14 mouse cellular contexts compared by ENCODE assay signal in the genomic region with DNA sequence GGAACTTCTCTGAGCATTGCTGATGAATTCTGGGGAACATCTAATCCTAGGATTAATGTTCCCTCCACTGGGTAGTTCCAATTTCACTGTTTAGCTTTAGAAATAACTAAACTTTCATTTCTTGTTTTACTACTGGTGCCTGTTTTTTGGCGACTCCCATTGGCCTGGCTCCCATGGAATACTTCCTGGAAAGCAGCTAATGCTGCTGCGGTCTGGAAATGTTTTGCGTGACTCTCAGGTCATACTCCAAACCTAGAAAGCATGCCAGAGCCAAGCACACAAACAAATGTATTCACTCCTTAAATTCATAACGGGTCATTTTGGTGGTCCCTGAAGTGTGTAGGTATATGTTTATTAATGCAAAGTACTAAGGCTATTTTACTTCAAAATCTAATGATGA.
DNase-seq lines count a peak whose midpoint lies in the region; ATAC-seq lines count a peak whose summit lies in the region.
"Had no signal": no experiment of that assay in that cellular context is flagged by ENCODE, and none has a peak within 500 bp of the region (broad histone marks: within the 10 kb centered on the region; RNA-seq: fewer than 3 reads in every experiment).

No protein-coding gene starts in this region.

- no peaks in the 10 kb centered on the region for H3K36me3 ChIP-seq in heart, embryonic 10.5 days
- no peaks in the 10 kb centered on the region for H3K36me3 ChIP-seq in midbrain, embryonic 14.5 days (ENCODE audit: control insufficient read depth, insufficient read depth, low read length)
- H3K36me3 ChIP-seq: liver, embryonic 13.5 days had no signal

- H3K9me3 ChIP-seq in heart, embryonic 10.5 days = no peaks in the 10 kb centered on the region
- no peaks in the 10 kb centered on the region for H3K9me3 ChIP-seq in midbrain, embryonic 14.5 days (ENCODE audit: control insufficient read depth, low read length)
- H3K9me3 ChIP-seq: liver, embryonic 13.5 days had no signal

- whole genome bisulfite sequencing in heart, embryonic 10.5 days = 77% methylated on average over 4 of the region's 4 CpGs
- WGBS in midbrain, embryonic 14.5 days = 93% methylated on average over 4 of the region's 4 CpGs

- no peaks in the 10 kb centered on the region for H3K27me3 ChIP-seq in heart, embryonic 10.5 days (ENCODE audit: insufficient read depth, poor library complexity, severe bottlenecking)
- no peaks in the 10 kb centered on the region for H3K27me3 ChIP-seq in midbrain, embryonic 14.5 days (ENCODE audit: control insufficient read depth, insufficient read depth, low read length)
- H3K27me3 ChIP-seq: liver, embryonic 13.5 days had no signal

- H3K27ac ChIP-seq in heart, embryonic 10.5 days = no peak overlapping the region
- H3K27ac ChIP-seq in midbrain, embryonic 14.5 days (replicated peaks; ENCODE audit: low read depth, low read length) = no peak overlapping the region
- H3K27ac ChIP-seq: liver, embryonic 13.5 days had no signal

- ATAC-seq in midbrain, embryonic 14.5 days (ENCODE audit: low FRiP score, low TSS enrichment) = no peak
- ATAC-seq: CD4-positive, CD25-positive, alpha-beta regulatory T cell, adult 4 months had no signal

- intact Hi-C loops in gastrocnemius, postnatal 36 days (cut with DNase I) = no loop called here

- H3K9ac ChIP-seq in midbrain, embryonic 14.5 days (replicated peaks; ENCODE audit: low read length) = no peak overlapping the region
- H3K9ac ChIP-seq: liver, embryonic 13.5 days had no signal

- H3K4me1 ChIP-seq in heart, embryonic 10.5 days = no peaks in the 10 kb centered on the region
- 0 out of 2 replicates have a peak, but pooled peaks cover 2% of the 10 kb centered on the region for H3K4me1 ChIP-seq in midbrain, embryonic 14.5 days (ENCODE audit: control insufficient read depth, insufficient read depth, low read length)
- H3K4me1 ChIP-seq: liver, embryonic 13.5 days had no signal

- no peak overlapping the region for H3K4me3 ChIP-seq in heart, embryonic 10.5 days
- no peak overlapping the region for H3K4me3 ChIP-seq in midbrain, embryonic 14.5 days (replicated peaks; ENCODE audit: low read depth, low read length)
- H3K4me3 ChIP-seq: liver, embryonic 13.5 days; myocyte had no signal

- H3K4me2 ChIP-seq in midbrain, embryonic 14.5 days (ENCODE audit: low read length) = no peak overlapping the region
- H3K4me2 ChIP-seq: liver, embryonic 13.5 days; midbrain, embryonic 11.5 days had no signal

- DNase-seq in heart, adult 18-20 months = peak; percentile 14 to 28
- DNase-seq in heart, embryonic 10.5 days (ENCODE audit: low spot score) = no peak
- peak; percentile 21 for DNase-seq in lung, postnatal 10 days
- no peak for DNase-seq in lung, postnatal 25 days (ENCODE audit: low spot score)
- peak; percentile 17 for DNase-seq in gastrocnemius, postnatal 36 days
- peak; percentile 55 to 65 for DNase-seq in kidney, postnatal 4 days
- no peak for DNase-seq in midbrain, embryonic 14.5 days
- DNase-seq: cerebellum, adult 8-10 months; liver, embryonic 13.5 days; lung, postnatal 14 days; thymus, adult 2 months had no signal

Comparison
In these comparisons a context has a peak if more than half of its experiments do, and no peak if none do; other contexts are left out.
1. DNase-seq: peak in heart, adult 18-20 months (2 of 2), lung, postnatal 10 days (single experiment), gastrocnemius, postnatal 36 days (2 of 2) and kidney, postnatal 4 days (2 of 2); none in heart, embryonic 10.5 days (single experiment), lung, postnatal 25 days (single experiment) and midbrain, embryonic 14.5 days (single experiment).